Mouse (Mus musculus) olfactory bulb, adult 2 months (tissue): ENCODE results near the gene Tmem203.

Source experiments
- CTCF ChIP-seq: fragments of 200-500 bp; IDR thresholded peaks from 2 replicates; pipeline ENCODE4 v1.5.1; 2012; ENCODE audit warnings: low read depth, mild to moderate bottlenecking, low read length, moderate library complexity; ENCODE audit not compliant: insufficient read depth
- POLR2A ChIP-seq: fragments of 200-500 bp; IDR thresholded peaks from 2 replicates; pipeline ENCODE4 v1.6.1; 2012; ENCODE audit warnings: mild to moderate bottlenecking, low read depth, low read length, moderate library complexity; ENCODE audit not compliant: insufficient read depth

DNA sequence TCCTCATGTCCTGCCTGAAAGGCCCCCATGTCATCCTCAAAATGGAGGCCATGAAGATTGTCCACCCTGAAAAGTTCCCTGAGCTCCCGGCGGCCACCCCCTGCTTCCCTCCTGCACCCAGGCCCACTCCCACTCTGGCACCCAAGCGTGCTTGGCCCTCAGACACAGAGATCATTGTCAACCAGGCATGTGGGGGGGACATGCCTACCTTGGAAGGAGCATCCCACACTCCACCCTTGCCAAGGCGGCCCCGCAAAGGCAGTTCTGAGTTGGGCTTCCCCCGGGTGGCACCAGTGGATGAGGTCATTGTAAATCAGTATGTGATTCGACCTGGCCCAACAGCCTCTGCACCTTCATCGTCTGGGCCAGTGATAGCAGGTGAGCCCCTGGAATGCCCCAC lies 11.9 kb upstream of the Tmem203 start:
- TF ChIP-seq POLR2A = no peak
- TF ChIP-seq CTCF = no peak
